Mouse (Mus musculus) CH12.LX (cell line): ENCODE data around the gene Traf3. TPM values are rescaled to one million over a fixed set of nuclear protein-coding genes. Genes with fewer than 3 reads are reported as not detected.

Experiments
- DNase-seq: peaks from one replicate; pipeline ENCODE4 v3.0.0-alpha.2; 2013; ENCODE audit errors: extremely low read depth
- H3K27ac ChIP-seq: 2 replicates; pipeline ENCODE4 v1.5.1; 2012; ENCODE audit warnings: low read depth, mild to moderate bottlenecking, control low read depth, moderate library complexity; ENCODE audit not compliant: insufficient read depth
- H3K27me3 ChIP-seq: replicated peaks from 2 replicates; pipeline ENCODE3; 2012; ENCODE audit warnings: inconsistent platforms
- H3K36me3 ChIP-seq, 2 experiments: replicated peaks in 1 of 2; 2 replicates each; pipeline versions ENCODE3 to v1.6.1; 2012; ENCODE audit warnings: inconsistent platforms in 1 of 2, low read length in 1 of 2, mild to moderate bottlenecking in 1 of 2, mixed read lengths in 1 of 2, moderate library complexity in 1 of 2; ENCODE audit not compliant: control insufficient read depth in 1 of 2, insufficient read depth in 1 of 2
- H3K4me1 ChIP-seq, 2 experiments: 2 replicates each; pipeline ENCODE4 v1.6.1; 2012; ENCODE audit warnings: inconsistent platforms in 1 of 2, moderate library complexity in 1 of 2; ENCODE audit not compliant: insufficient read depth in 2 of 2, control insufficient read depth in 1 of 2
- H3K4me2 ChIP-seq: 2 replicates; pipeline ENCODE4 v1.6.1; 2012; ENCODE audit warnings: low read depth, mild to moderate bottlenecking, control low read depth; ENCODE audit not compliant: poor library complexity, insufficient read depth, severe bottlenecking
- H3K4me3 ChIP-seq, 3 experiments: fragments of 150-350 bp in 1 of 3; sonication (generic) in 1 of 3; replicated peaks in 1 of 3; 2 replicates each; pipeline versions ENCODE3 to v1.5.1; 2011 to 2012; ENCODE audit warnings: low read depth in 2 of 3, low read length in 2 of 3, mild to moderate bottlenecking in 2 of 3, moderate library complexity in 2 of 3, control low read depth in 1 of 3, improper control_type of control experiment in 1 of 3, inconsistent platforms in 1 of 3, mixed read lengths in 1 of 3; ENCODE audit not compliant: poor library complexity in 1 of 3
- H3K79me2 ChIP-seq: replicated peaks from 2 replicates; pipeline ENCODE4 v1.6.1; 2012; ENCODE audit warnings: mild to moderate bottlenecking, moderate library complexity; ENCODE audit not compliant: control insufficient read depth, poor library complexity, insufficient read depth, severe bottlenecking; ENCODE audit errors: extremely low read depth
- H3K9ac ChIP-seq: 2 replicates; pipeline ENCODE4 v1.6.1; 2012; ENCODE audit warnings: low read depth, mild to moderate bottlenecking, control low read depth, moderate library complexity; ENCODE audit not compliant: insufficient read depth
- H3K9me3 ChIP-seq: replicated peaks from 2 replicates; pipeline ENCODE3; 2012; ENCODE audit warnings: low read length, inconsistent platforms, mixed read lengths
- BHLHE40 ChIP-seq: IDR thresholded peaks from 2 replicates; pipeline ENCODE4 v1.6.1; 2011; ENCODE audit warnings: mild to moderate bottlenecking, low read depth, low read length, improper control_type of control experiment
- CHD1 ChIP-seq: IDR thresholded peaks from 2 replicates; pipeline ENCODE4 v1.6.1; 2012; ENCODE audit warnings: low read depth, low read length, improper control_type of control experiment, inconsistent platforms
- CHD2 ChIP-seq: IDR thresholded peaks from 2 replicates; pipeline ENCODE4 v1.6.1; 2011; ENCODE audit warnings: low read length, improper control_type of control experiment
- CTCF ChIP-seq, 2 experiments: IDR thresholded peaks in 1 of 2; conservative IDR thresholded peaks in 1 of 2; 2 replicates each; pipeline ENCODE4 v1.5.1; 2011 to 2012; ENCODE audit warnings: low read depth in 2 of 2, low read length in 2 of 2, improper control_type of control experiment in 1 of 2, inconsistent platforms in 1 of 2, mild to moderate bottlenecking in 1 of 2, moderate library complexity in 1 of 2
- EP300 ChIP-seq: IDR thresholded peaks from 2 replicates; pipeline ENCODE4 v1.6.1; 2011; ENCODE audit warnings: low read length, improper control_type of control experiment
- ETS1 ChIP-seq: conservative IDR thresholded peaks from 2 replicates; pipeline ENCODE4 v1.6.1; 2012; ENCODE audit warnings: low read depth, mild to moderate bottlenecking, inconsistent platforms, low read length, improper control_type of control experiment, moderate library complexity
- IRF4 ChIP-seq: IDR thresholded peaks from 2 replicates; pipeline ENCODE4 v1.6.1; 2014; ENCODE audit warnings: low read depth, mild to moderate bottlenecking, inconsistent platforms, low read length, improper control_type of control experiment
- JUND ChIP-seq: conservative IDR thresholded peaks from 2 replicates; pipeline ENCODE4 v1.6.1; 2011; ENCODE audit warnings: low read depth, low read length, improper control_type of control experiment
- MXI1 ChIP-seq: IDR thresholded peaks from 2 replicates; pipeline ENCODE4 v1.6.1; 2011; ENCODE audit warnings: mild to moderate bottlenecking, low read depth, low read length, improper control_type of control experiment
- NELFE ChIP-seq: IDR thresholded peaks from 2 replicates; pipeline ENCODE4 v1.6.1; 2011; ENCODE audit warnings: low read depth, low read length, improper control_type of control experiment
- POLR2AphosphoS2 ChIP-seq: IDR thresholded peaks from 2 replicates; pipeline ENCODE4 v1.6.1; 2011; ENCODE audit warnings: low read depth, low read length, improper control_type of control experiment
- SMC3 ChIP-seq: IDR thresholded peaks from 2 replicates; pipeline ENCODE4 v1.6.1; 2011; ENCODE audit warnings: low read depth, low read length, improper control_type of control experiment
- UBTF ChIP-seq: IDR thresholded peaks from 2 replicates; pipeline ENCODE4 v1.6.1; 2012; ENCODE audit warnings: low read depth, mild to moderate bottlenecking, inconsistent platforms, low read length, improper control_type of control experiment, moderate library complexity
- ZC3H11A ChIP-seq: IDR thresholded peaks from 2 replicates; pipeline ENCODE4 v1.6.1; 2012; ENCODE audit warnings: low read depth, mild to moderate bottlenecking, inconsistent platforms, low read length, improper control_type of control experiment
- ZKSCAN1 ChIP-seq: IDR thresholded peaks from 2 replicates; pipeline ENCODE4 v1.6.1; 2012; ENCODE audit warnings: low read depth, inconsistent platforms, low read length, improper control_type of control experiment, borderline replicate concordance
- ZNF384 ChIP-seq: IDR thresholded peaks from 2 replicates; pipeline ENCODE4 v1.6.1; 2012; ENCODE audit warnings: low read depth, low read length, improper control_type of control experiment, inconsistent platforms
- dilution Hi-C: fragments of 300-500 bp; cut with MboI; formaldehyde crosslinking; loops from 2 replicates; pipeline ENCODE4 v1.14.3; 2020; ENCODE audit warnings: low sequenced_read_pairs; ENCODE audit not compliant: extremely low pct_unique_long_range_greater_than_20kb, extremely low pct_ligation_motif_present
- in situ Hi-C: fragments of 300-500 bp; cut with MboI; formaldehyde crosslinking; loops from 3 replicates; pipeline ENCODE4 v1.14.3; 2019; ENCODE audit warnings: low sequenced_read_pairs, low pct_ligation_motif_present, low pct_unique_long_range_greater_than_20kb, mixed read lengths
- polyA plus RNA-seq: library from polyadenylated mRNA; unstranded; fragments of >175 nt; gene quantifications from 2 replicates; pipeline ENCODE4 v1.2.1, GENCODE M21; 2012; ENCODE audit warnings: low read depth; ENCODE audit not compliant: insufficient read length
- total RNA-seq, 2 experiments: library from RNA; depleted of rRNA; stranded (reverse); fragments of 300-350 nt in 1 of 2; fragments of >200 nt in 1 of 2; gene quantifications; 2 replicates each; pipeline ENCODE4 v1.2.3; 2012 to 2014

Traf3 gene
- total and polyA plus RNA-seq, 3 experiments = 10.9 to 33.1 (median 17.5) TPM

GRCm38 (mm10) chr12:111293025-111293424, 126.9 kb downstream of the Traf3 start:
- Histone ChIP-seq H3K9me3 (no peaks in the 10 kb centered on the region), H3K27ac (no peak overlapping the region), H3K4me3 (no peak overlapping the region), H3K27me3 (no peaks in the 10 kb centered on the region), H3K9ac (no peak overlapping the region), H3K4me2 (no peak overlapping the region), H3K79me2 (no peaks in the 10 kb centered on the region), H3K4me1 (peaks cover 0 to 11% of the 10 kb centered on the region in 2 experiments; a peak in 2 of 4 replicates), H3K36me3 (peaks cover 48 to 78% of the 10 kb centered on the region in 2 experiments)
- no peak for TF ChIP-seq ZKSCAN1
- TF ChIP-seq IRF4 = no peak
- no peak for TF ChIP-seq CHD1
- TF ChIP-seq NELFE = no peak
- no peak for TF ChIP-seq EP300
- DNase-seq = no peak
- dilution Hi-C loops (no loop called here), in situ Hi-C loops (no loop called here)

GRCm38 (mm10) chr12:111301322-111302017, 135.3 kb downstream of the Traf3 start:
- Histone ChIP-seq H3K27me3 (no peaks in the 10 kb centered on the region), H3K4me2 (peak overlapping the region; percentile 60), H3K4me3 (peak overlapping the region; percentile 10 to 34 (median 13)), H3K9ac (no peak overlapping the region), H3K36me3 (peaks cover 62 to 80% of the 10 kb centered on the region in 2 experiments), H3K79me2 (no peaks in the 10 kb centered on the region), H3K27ac (peak overlapping the region; percentile 82), H3K9me3 (no peaks in the 10 kb centered on the region), H3K4me1 (peaks cover 7 to 38% of the 10 kb centered on the region in 2 experiments)
- TF ChIP-seq POLR2AphosphoS2 (no peak), CTCF (conservative IDR thresholded peaks at IDR 0.05 in 1 of 2, IDR thresholded peaks at IDR 0.05 in 1 of 2; ENCODE audit: low read depth in 2 of 2, low read length in 2 of 2) (no peak), NELFE (no peak), ETS1 (no peak), UBTF (no peak), BHLHE40 (peak; percentile 86; the same call in 1 of the 2 replicates), ZC3H11A (no peak), CHD2 (no peak), JUND (no peak), ZNF384 (peak; percentile 87), SMC3 (no peak), MXI1 (no peak)
- in situ Hi-C loops (no loop called here), dilution Hi-C loops (no loop called here)
- peak; percentile 56 for DNase-seq
